Mouse (Mus musculus): ENCODE data around the gene Ccdc58. TPM values are rescaled to one million over a fixed set of nuclear protein-coding genes. Genes with fewer than 3 reads are reported as not detected.
"Not testable (repeated sequence)": the region's sequence is repeated elsewhere in the genome, so short reads cannot be mapped to it uniquely, and the experiment has no call there.

The Ccdc58 gene
- polyA plus RNA-seq, 1 experiment from 2014 or later = 92.9 TPM

GRCm38 (mm10) chr16:36057933-36058475 is 13.5 kb upstream of the Ccdc58 start:
- H3K36me3 ChIP-seq (replicated peaks) = peaks cover 45% of the 10 kb centered on the region
- WGBS = 86% methylated on average over 8 of the region's 8 CpGs
- no peaks in the 10 kb centered on the region for H3K9me3 ChIP-seq
- no peak overlapping the region for H3K27ac ChIP-seq (replicated peaks)
- no peaks in the 10 kb centered on the region for H3K27me3 ChIP-seq (replicated peaks; ENCODE audit: low read depth, poor library complexity, severe bottlenecking)
- no peak overlapping the region for H3K4me3 ChIP-seq
- no peak for DNase-seq (ENCODE audit: low spot score)
- peaks cover 7% of the 10 kb centered on the region for H3K4me1 ChIP-seq

- DNase-seq (ENCODE audit: low spot score); H3K4me3 ChIP-seq; H3K9me3 ChIP-seq; H3K27me3 ChIP-seq (replicated peaks; ENCODE audit: low read depth, poor library complexity, severe bottlenecking); H3K27ac ChIP-seq (replicated peaks); H3K4me1 ChIP-seq: not testable (repeated sequence)
- peaks cover 30% of the 10 kb centered on the region for H3K36me3 ChIP-seq (replicated peaks)
- 86% methylated on average over 1 of the region's 1 CpGs for WGBS
These were observed 9.0 kb upstream of the Ccdc58 start for GRCm38 (mm10) chr16:36062534-36062933.

DNA sequence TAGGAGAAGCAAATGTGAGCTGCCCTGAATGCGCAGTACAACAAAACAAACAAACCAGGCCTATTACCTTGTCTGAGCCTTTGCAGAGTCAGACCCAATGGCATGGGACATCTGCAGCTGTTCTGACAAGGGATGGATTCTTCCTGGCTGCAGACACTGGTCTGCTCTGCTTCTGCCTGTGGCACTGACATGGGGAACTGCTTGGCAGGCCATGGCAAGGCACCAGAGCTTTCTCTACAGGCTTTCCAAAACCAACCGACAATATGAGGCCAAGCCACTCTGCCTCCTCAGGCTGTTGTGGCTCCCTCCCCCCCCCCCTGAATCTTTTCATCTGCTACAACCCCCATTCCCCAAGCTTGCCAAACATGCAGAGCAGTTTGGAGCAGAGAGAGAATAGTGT is 8.2 kb upstream of the Ccdc58 start:
- Histone ChIP-seq H3K4me3 (no peak overlapping the region), H3K4me1 (peaks cover 11% of the 10 kb centered on the region), H3K27ac (replicated peaks) (no peak overlapping the region), H3K9me3 (no peaks in the 10 kb centered on the region), H3K36me3 (replicated peaks) (peaks cover 37% of the 10 kb centered on the region), H3K27me3 (replicated peaks; ENCODE audit: low read depth, poor library complexity, severe bottlenecking) (no peaks in the 10 kb centered on the region)
- DNase-seq (ENCODE audit: low spot score) = no peak
- whole genome bisulfite sequencing = 69% methylated on average over 2 of the region's 2 CpGs

GRCm38 (mm10) chr16:36064904-36065303 is 6.6 kb upstream of the Ccdc58 start:
- DNase-seq (ENCODE audit: low spot score) = no peak
- peaks cover 44% of the 10 kb centered on the region for H3K36me3 ChIP-seq (replicated peaks)

DNA sequence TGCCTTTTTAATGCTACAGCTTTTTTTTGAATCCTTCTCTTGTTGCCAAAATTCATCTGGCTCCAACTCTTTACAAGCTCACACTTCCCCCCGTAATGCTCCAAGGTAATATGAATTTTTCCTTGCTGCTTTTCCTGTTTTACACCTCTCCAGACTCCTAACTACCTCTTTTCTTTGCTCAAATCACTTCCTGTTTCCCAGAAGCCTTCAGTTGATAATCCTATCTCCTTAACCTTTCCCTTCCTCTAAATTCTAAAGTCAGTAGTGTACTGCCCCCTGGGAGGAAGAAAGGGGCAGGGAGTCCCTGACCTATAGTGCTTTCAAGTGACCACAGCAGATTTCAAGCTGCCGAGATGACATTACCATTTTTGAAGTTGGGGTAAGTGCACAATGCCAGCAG is 3.8 kb upstream of the Ccdc58 start:
- Histone ChIP-seq H3K27me3 (replicated peaks; ENCODE audit: low read depth, poor library complexity, severe bottlenecking) (no peaks in the 10 kb centered on the region), H3K4me3 (no peak overlapping the region), H3K27ac (replicated peaks) (no peak overlapping the region), H3K4me1 (peaks cover 27% of the 10 kb centered on the region), H3K9me3 (no peaks in the 10 kb centered on the region), H3K36me3 (replicated peaks) (peaks cover 34% of the 10 kb centered on the region)
- no peak for DNase-seq (ENCODE audit: low spot score)
- WGBS = 59% methylated on average over 2 of the region's 2 CpGs

More at GRCm38 (mm10) chr16:36064904-36065303, 6.6 kb upstream of the Ccdc58 start:
- H3K4me3 ChIP-seq = no peak overlapping the region
- H3K27ac ChIP-seq (replicated peaks) = no peak overlapping the region
- H3K27me3 ChIP-seq (replicated peaks; ENCODE audit: low read depth, poor library complexity, severe bottlenecking) = no peaks in the 10 kb centered on the region
- H3K4me1 ChIP-seq = peaks cover 22% of the 10 kb centered on the region
- 88% methylated on average over 5 of the region's 5 CpGs for WGBS
- no peaks in the 10 kb centered on the region for H3K9me3 ChIP-seq

- Histone ChIP-seq H3K9me3 (no peaks in the 10 kb centered on the region), H3K27ac (replicated peaks) (no peak overlapping the region), H3K4me3 (no peak overlapping the region), H3K27me3 (replicated peaks; ENCODE audit: low read depth, poor library complexity, severe bottlenecking) (no peaks in the 10 kb centered on the region), H3K4me1 (peaks cover 30% of the 10 kb centered on the region), H3K36me3 (replicated peaks) (peaks cover 31% of the 10 kb centered on the region)
- no peak for DNase-seq (ENCODE audit: low spot score)
- 74% methylated on average over 3 of the region's 3 CpGs for WGBS
These were observed 3.1 kb upstream of the Ccdc58 start for GRCm38 (mm10) chr16:36068356-36068755.

GRCm38 (mm10) chr16:36069819-36070575 is 1.5 kb upstream of the Ccdc58 start:
- H3K4me1 ChIP-seq = peaks cover 30% of the 10 kb centered on the region
- H3K27ac ChIP-seq (replicated peaks) = peak overlapping the region; percentile 98; the same call in 1 of the 2 replicates
- 50% methylated on average over 9 of the region's 9 CpGs for WGBS
- peak overlapping the region; percentile 83 for H3K4me3 ChIP-seq
- H3K27me3 ChIP-seq (replicated peaks; ENCODE audit: low read depth, poor library complexity, severe bottlenecking) = no peaks in the 10 kb centered on the region
- peaks cover 32% of the 10 kb centered on the region for H3K36me3 ChIP-seq (replicated peaks)
- DNase-seq (ENCODE audit: low spot score) = no peak
- H3K9me3 ChIP-seq = no peaks in the 10 kb centered on the region

GRCm38 (mm10) chr16:36071071-36071449 is 425 bp upstream of the Ccdc58 start:
- H3K9me3 ChIP-seq = no peaks in the 10 kb centered on the region
- no peak for DNase-seq (ENCODE audit: low spot score)
- H3K36me3 ChIP-seq (replicated peaks) = peaks cover 27% of the 10 kb centered on the region
- H3K27me3 ChIP-seq (replicated peaks; ENCODE audit: low read depth, poor library complexity, severe bottlenecking) = no peaks in the 10 kb centered on the region
- peak overlapping the region; percentile 83 for H3K4me3 ChIP-seq
- H3K4me1 ChIP-seq = peaks cover 30% of the 10 kb centered on the region
- under 1% methylated on average over 16 of the region's 16 CpGs for WGBS
- peak overlapping the region; percentile 98 for H3K27ac ChIP-seq (replicated peaks)

GRCm38 (mm10) chr16:36072410-36073011 is 1.0 kb downstream of the Ccdc58 start:
- Histone ChIP-seq H3K9me3 (no peaks in the 10 kb centered on the region), H3K4me1 (peaks cover 30% of the 10 kb centered on the region), H3K4me3 (peak overlapping the region; percentile 83), H3K27me3 (replicated peaks; ENCODE audit: low read depth, poor library complexity, severe bottlenecking) (no peaks in the 10 kb centered on the region), H3K27ac (replicated peaks) (peak overlapping the region; percentile 98), H3K36me3 (replicated peaks) (peaks cover 18% of the 10 kb centered on the region)
- 33% methylated on average over 8 of the region's 8 CpGs for WGBS
- no peak for DNase-seq (ENCODE audit: low spot score)

DNA sequence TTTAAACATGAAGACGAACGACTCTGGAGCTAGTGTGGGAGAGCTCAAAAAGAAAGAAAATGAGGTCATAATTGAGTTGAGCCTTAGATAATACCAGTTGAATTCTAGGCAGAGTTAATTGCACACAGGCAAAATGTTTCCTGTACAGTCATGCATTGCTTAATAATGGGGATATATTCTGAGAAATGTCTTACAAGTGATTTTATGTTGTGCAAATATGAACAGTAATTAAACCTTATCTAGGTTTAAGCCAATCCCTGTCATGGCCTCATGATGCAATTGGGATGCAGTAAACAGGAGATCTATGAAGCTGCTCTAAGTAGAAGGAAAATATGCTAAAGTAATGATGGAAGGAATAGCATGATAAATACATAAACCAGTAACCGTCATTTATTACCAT is 3.3 kb downstream of the Ccdc58 start:
- Histone ChIP-seq H3K27me3 (replicated peaks; ENCODE audit: low read depth, poor library complexity, severe bottlenecking) (no peaks in the 10 kb centered on the region), H3K4me1 (peaks cover 10% of the 10 kb centered on the region), H3K27ac (replicated peaks) (no peak overlapping the region), H3K4me3 (no peak overlapping the region), H3K36me3 (replicated peaks) (peaks cover 8% of the 10 kb centered on the region), H3K9me3 (no peaks in the 10 kb centered on the region)
- WGBS = 93% methylated on average over 3 of the region's 3 CpGs
- DNase-seq (ENCODE audit: low spot score) = no peak

GRCm38 (mm10) chr16:36079916-36080315 is 8.4 kb downstream of the Ccdc58 start:
- no peaks in the 10 kb centered on the region for H3K4me1 ChIP-seq
- 97% methylated on average over 3 of the region's 3 CpGs for WGBS
- DNase-seq (ENCODE audit: low spot score) = no peak

GRCm38 (mm10) chr16:36087846-36088245 is 16.4 kb downstream of the Ccdc58 start:
- Histone ChIP-seq H3K27me3 (replicated peaks; ENCODE audit: low read depth, poor library complexity, severe bottlenecking) (no peaks in the 10 kb centered on the region), H3K27ac (replicated peaks) (no peak overlapping the region), H3K9me3 (no peaks in the 10 kb centered on the region), H3K4me3 (no peak overlapping the region), H3K4me1 (no peaks in the 10 kb centered on the region), H3K36me3 (replicated peaks) (peaks cover 96% of the 10 kb centered on the region)
- 87% methylated on average over 4 of the region's 4 CpGs for WGBS
- no peak for DNase-seq (ENCODE audit: low spot score)

More at GRCm38 (mm10) chr16:36079916-36080315, 8.4 kb downstream of the Ccdc58 start:
- peaks cover 36% of the 10 kb centered on the region for H3K36me3 ChIP-seq (replicated peaks)
- H3K27ac ChIP-seq (replicated peaks) = no peak overlapping the region
- H3K27me3 ChIP-seq (replicated peaks; ENCODE audit: low read depth, poor library complexity, severe bottlenecking) = no peaks in the 10 kb centered on the region
- no peaks in the 10 kb centered on the region for H3K9me3 ChIP-seq
- no peak overlapping the region for H3K4me3 ChIP-seq

DNA sequence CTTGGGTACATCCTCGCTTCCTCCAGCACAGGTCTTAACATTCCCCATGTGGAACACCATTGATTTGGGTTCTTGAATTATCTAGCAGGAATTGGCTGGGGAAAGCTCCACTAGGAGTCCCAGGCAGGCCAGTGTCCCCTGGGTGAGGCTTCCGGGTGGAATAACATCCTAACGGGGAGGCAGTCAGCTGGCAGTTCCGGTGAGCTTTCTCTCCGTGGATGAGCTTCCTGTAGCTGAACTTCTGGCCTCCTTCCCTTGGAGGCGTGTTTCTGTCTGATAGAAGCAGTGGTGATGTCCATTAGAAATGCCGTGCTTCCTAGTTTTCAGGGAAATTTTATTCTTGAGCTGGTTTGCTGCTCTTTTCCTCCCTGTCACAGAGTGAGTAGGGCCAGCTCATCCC is 17.6 kb downstream of the Ccdc58 start:
- H3K27ac ChIP-seq (replicated peaks) = no peak overlapping the region
- no peaks in the 10 kb centered on the region for H3K4me1 ChIP-seq
- no peak for DNase-seq (ENCODE audit: low spot score)
- H3K4me3 ChIP-seq = no peak overlapping the region
- no peaks in the 10 kb centered on the region for H3K27me3 ChIP-seq (replicated peaks; ENCODE audit: low read depth, poor library complexity, severe bottlenecking)
- H3K9me3 ChIP-seq = no peaks in the 10 kb centered on the region
- peaks cover 84% of the 10 kb centered on the region for H3K36me3 ChIP-seq (replicated peaks)
- 88% methylated on average over 7 of the region's 7 CpGs for WGBS

Data from embryonic facial prominence, embryonic 10.5 days (tissue).